Mouse (Mus musculus): ENCODE measurements at regions not wholly inside any gene's neighbourhood (a gene's known extent, or its start where the extent isn't known, plus 50 kb on each side); places are given as distances from the start of the nearest gene placed in this dataset.
"Not testable (repeated sequence)": the region's sequence is repeated elsewhere in the genome, so short reads cannot be mapped to it uniquely, and the experiment has no call there.

- intact Hi-C loops (cut with DNase I), result loop anchor here (10.0 kb wide), 1 partner anchor 343 kb away; no protein-coding TSS in a partner anchor
These were observed 200.9 kb downstream of the Faxc start for GRCm38 (mm10) chr4:22131751-22132736.

- intact Hi-C loops (cut with DNase I), result loop anchor here (10.0 kb wide), 1 partner anchor 341 kb away; no protein-coding TSS in a partner anchor
These were observed 202.7 kb downstream of the Faxc start for GRCm38 (mm10) chr4:22133547-22134495.

- intact Hi-C loops (cut with DNase I), result no loop called here
These were observed 209.0 kb downstream of the Faxc start for GRCm38 (mm10) chr4:22140122-22140521.

GRCm38 (mm10) chr4:22143546-22143945 is 212.4 kb downstream of the Faxc start:
- intact Hi-C loops (cut with DNase I), result no loop called here

GRCm38 (mm10) chr4:22144834-22145233 is 212.5 kb upstream of the Fbxl4 start:
- intact Hi-C loops (cut with DNase I), result not testable (repeated sequence)

- intact Hi-C loops (cut with DNase I), result no loop called here
These were observed 210.5 kb upstream of the Fbxl4 start for GRCm38 (mm10) chr4:22146648-22147409.

GRCm38 (mm10) chr4:22151899-22152493 is 205.3 kb upstream of the Fbxl4 start:
- intact Hi-C loops (cut with DNase I), result no loop called here

- intact Hi-C loops (cut with DNase I), result no loop called here
These were observed 204.3 kb upstream of the Fbxl4 start for GRCm38 (mm10) chr4:22152971-22153544.

GRCm38 (mm10) chr4:22153620-22154019 is 203.7 kb upstream of the Fbxl4 start:
- intact Hi-C loops (cut with DNase I), result no loop called here

- intact Hi-C loops (cut with DNase I), result no loop called here
These were observed 170.9 kb upstream of the Fbxl4 start for GRCm38 (mm10) chr4:22186422-22186821.

GRCm38 (mm10) chr4:22188141-22189006 is 169.0 kb upstream of the Fbxl4 start:
- intact Hi-C loops (cut with DNase I), result no loop called here

GRCm38 (mm10) chr4:22196501-22196900 is 160.8 kb upstream of the Fbxl4 start:
- intact Hi-C loops (cut with DNase I), result no loop called here

- intact Hi-C loops (cut with DNase I), result no loop called here
These were observed 148.8 kb upstream of the Fbxl4 start for GRCm38 (mm10) chr4:22208531-22208930.

GRCm38 (mm10) chr4:22237640-22238039 is 119.7 kb upstream of the Fbxl4 start:
- intact Hi-C loops (cut with DNase I), result no loop called here

- intact Hi-C loops (cut with DNase I), result not testable (repeated sequence)
These were observed 107.1 kb upstream of the Fbxl4 start for GRCm38 (mm10) chr4:22250276-22250675.

GRCm38 (mm10) chr4:22263903-22264302 is 93.4 kb upstream of the Fbxl4 start:
- intact Hi-C loops (cut with DNase I), result no loop called here

- intact Hi-C loops (cut with DNase I), result no loop called here
These were observed 88.3 kb upstream of the Fbxl4 start for GRCm38 (mm10) chr4:22269064-22269463.

- intact Hi-C loops (cut with DNase I), result no loop called here
These were observed 83.2 kb upstream of the Fbxl4 start for GRCm38 (mm10) chr4:22274178-22274577.

Measured in adrenal gland (tissue).